Mouse (Mus musculus): ENCODE measurements around the gene Gm10031. TPM values are rescaled to one million over a fixed set of nuclear protein-coding genes. Genes with fewer than 3 reads are reported as not detected.
"Not testable (repeated sequence)": the region's sequence is repeated elsewhere in the genome, so short reads cannot be mapped to it uniquely, and the experiment has no call there.

Gene Gm10031
- total and polyA plus RNA-seq, 3 experiments = 9.5 to 52.3 (median 45.0) TPM

- Histone ChIP-seq H3K36me3 (ENCODE audit: control insufficient read depth, insufficient read depth, low read length) (no peaks in the 10 kb centered on the region), H3K27ac (no peak overlapping the region), H3K4me3 (no peak overlapping the region), H3K79me2 (replicated peaks; ENCODE audit: control insufficient read depth, insufficient read depth, low read length) (no peaks in the 10 kb centered on the region), H3K27me3 (ENCODE audit: control insufficient read depth, insufficient read depth, low read length) (no peaks in the 10 kb centered on the region), H3K9ac (ENCODE audit: low read depth, low read length) (no peak overlapping the region), H3K4me1 (ENCODE audit: control insufficient read depth, insufficient read depth, low read length) (no peaks in the 10 kb centered on the region)
- 76% methylated on average over 3 of the region's 3 CpGs for WGBS
- intact Hi-C loops (cut with DNase I) = no loop called here
- no peak for DNase-seq
- no peak for TF ChIP-seq POLR2A (IDR thresholded peaks at IDR 0.05; ENCODE audit: insufficient read depth, low read depth, low read length)
- no peak for TF ChIP-seq CTCF (IDR thresholded peaks at IDR 0.05)
- TF ChIP-seq EP300 (IDR thresholded peaks at IDR 0.05; ENCODE audit: insufficient read depth, low read depth, low read length) = no peak
Measured at GRCm38 (mm10) chr1:156507753-156508152, 16.1 kb upstream of the Gm10031 start.

GRCm38 (mm10) chr1:156520136-156520780 is 3.6 kb upstream of the Gm10031 start:
- Histone ChIP-seq H3K9ac (ENCODE audit: low read depth, low read length) (no peak overlapping the region), H3K4me3 (no peak overlapping the region), H3K27ac (no peak overlapping the region), H3K27me3 (ENCODE audit: control insufficient read depth, insufficient read depth, low read length) (no peaks in the 10 kb centered on the region), H3K36me3 (ENCODE audit: control insufficient read depth, insufficient read depth, low read length) (no peaks in the 10 kb centered on the region), H3K4me1 (ENCODE audit: control insufficient read depth, insufficient read depth, low read length) (no peaks in the 10 kb centered on the region), H3K79me2 (replicated peaks; ENCODE audit: control insufficient read depth, insufficient read depth, low read length) (no peaks in the 10 kb centered on the region)
- intact Hi-C loops (cut with DNase I) = no loop called here
- DNase-seq = no peak
- TF ChIP-seq CTCF (IDR thresholded peaks at IDR 0.05) (no peak), POLR2A (IDR thresholded peaks at IDR 0.05; ENCODE audit: insufficient read depth, low read depth, low read length) (no peak), EP300 (IDR thresholded peaks at IDR 0.05; ENCODE audit: insufficient read depth, low read depth, low read length) (no peak)
- 71% methylated on average over 3 of the region's 3 CpGs for WGBS

- H3K4me1 ChIP-seq (ENCODE audit: control insufficient read depth, insufficient read depth, low read length) = no peaks in the 10 kb centered on the region
- H3K27ac ChIP-seq = no peak overlapping the region
- H3K79me2 ChIP-seq (replicated peaks; ENCODE audit: control insufficient read depth, insufficient read depth, low read length) = no peaks in the 10 kb centered on the region
- no peaks in the 10 kb centered on the region for H3K27me3 ChIP-seq (ENCODE audit: control insufficient read depth, insufficient read depth, low read length)
- TF ChIP-seq POLR2A (IDR thresholded peaks at IDR 0.05; ENCODE audit: insufficient read depth, low read depth, low read length) (no peak), EP300 (IDR thresholded peaks at IDR 0.05; ENCODE audit: insufficient read depth, low read depth, low read length) (no peak), CTCF (IDR thresholded peaks at IDR 0.05) (no peak)
- H3K9ac ChIP-seq (ENCODE audit: low read depth, low read length) = no peak overlapping the region
- intact Hi-C loops (cut with DNase I) = no loop called here
- whole genome bisulfite sequencing = 67% methylated on average over 15 of the region's 15 CpGs
- H3K4me3 ChIP-seq = no peak overlapping the region
- peak in 1 of 2 experiments; percentile 10 for DNase-seq
- no peaks in the 10 kb centered on the region for H3K36me3 ChIP-seq (ENCODE audit: control insufficient read depth, insufficient read depth, low read length)
Measured at GRCm38 (mm10) chr1:156521796-156522517, 1.9 kb upstream of the Gm10031 start.

- H3K4me3 ChIP-seq; H3K4me1 ChIP-seq (ENCODE audit: control insufficient read depth, insufficient read depth, low read length); intact Hi-C loops (cut with DNase I); H3K27me3 ChIP-seq (ENCODE audit: control insufficient read depth, insufficient read depth, low read length); DNase-seq; H3K9ac ChIP-seq (ENCODE audit: low read depth, low read length); H3K27ac ChIP-seq; H3K79me2 ChIP-seq (replicated peaks; ENCODE audit: control insufficient read depth, insufficient read depth, low read length); H3K36me3 ChIP-seq (ENCODE audit: control insufficient read depth, insufficient read depth, low read length): not testable (repeated sequence)
- 78% methylated on average over 16 of the region's 16 CpGs for WGBS
Measured at GRCm38 (mm10) chr1:156532476-156533175, 8.8 kb downstream of the Gm10031 start.

GRCm38 (mm10) chr1:156533483-156533882 is 9.7 kb downstream of the Gm10031 start:
- H3K4me1 ChIP-seq (ENCODE audit: control insufficient read depth, insufficient read depth, low read length) = no peaks in the 10 kb centered on the region
- H3K79me2 ChIP-seq (replicated peaks; ENCODE audit: control insufficient read depth, insufficient read depth, low read length) = no peaks in the 10 kb centered on the region
- H3K27me3 ChIP-seq (ENCODE audit: control insufficient read depth, insufficient read depth, low read length) = no peaks in the 10 kb centered on the region
- H3K4me3 ChIP-seq = no peak overlapping the region
- no peaks in the 10 kb centered on the region for H3K36me3 ChIP-seq (ENCODE audit: control insufficient read depth, insufficient read depth, low read length)
- TF ChIP-seq POLR2A (IDR thresholded peaks at IDR 0.05; ENCODE audit: insufficient read depth, low read depth, low read length) = no peak
- TF ChIP-seq CTCF (IDR thresholded peaks at IDR 0.05) = no peak
- TF ChIP-seq EP300 (IDR thresholded peaks at IDR 0.05; ENCODE audit: insufficient read depth, low read depth, low read length) = no peak
- 78% methylated on average over 3 of the region's 3 CpGs for WGBS
- intact Hi-C loops (cut with DNase I) = no loop called here
- no peak for DNase-seq
- no peak overlapping the region for H3K9ac ChIP-seq (ENCODE audit: low read depth, low read length)
- no peak overlapping the region for H3K27ac ChIP-seq

- Histone ChIP-seq H3K4me3 (no peak overlapping the region), H3K27ac (no peak overlapping the region), H3K27me3 (ENCODE audit: control insufficient read depth, insufficient read depth, low read length) (no peaks in the 10 kb centered on the region), H3K9ac (ENCODE audit: low read depth, low read length) (no peak overlapping the region), H3K36me3 (ENCODE audit: control insufficient read depth, insufficient read depth, low read length) (no peaks in the 10 kb centered on the region), H3K79me2 (replicated peaks; ENCODE audit: control insufficient read depth, insufficient read depth, low read length) (no peaks in the 10 kb centered on the region), H3K4me1 (ENCODE audit: control insufficient read depth, insufficient read depth, low read length) (no peaks in the 10 kb centered on the region)
- DNase-seq = no peak
- WGBS = 85% methylated on average over 4 of the region's 4 CpGs
- intact Hi-C loops (cut with DNase I) = no loop called here
- no peak for TF ChIP-seq EP300 (IDR thresholded peaks at IDR 0.05; ENCODE audit: insufficient read depth, low read depth, low read length)
- TF ChIP-seq CTCF (IDR thresholded peaks at IDR 0.05) = no peak
- TF ChIP-seq POLR2A (IDR thresholded peaks at IDR 0.05; ENCODE audit: insufficient read depth, low read depth, low read length) = no peak
Measured at GRCm38 (mm10) chr1:156533911-156534310, 10.1 kb downstream of the Gm10031 start.
